Mouse (Mus musculus): ENCODE measurements around the gene Invs.

- TF ChIP-seq CTCF (IDR thresholded peaks at IDR 0.05; ENCODE audit: control insufficient read depth, insufficient read depth, insufficient read length) (no peak), CEBPB (IDR thresholded peaks at IDR 0.05; ENCODE audit: low read depth) (no peak), MYOG (IDR thresholded peaks at IDR 0.05; ENCODE audit: control insufficient read depth, extremely low read depth, insufficient read length) (no peak), MAX (IDR thresholded peaks at IDR 0.05) (peak; percentile 82), USF1 (IDR thresholded peaks at IDR 0.05; ENCODE audit: low read depth) (peak; percentile 96), FOSL1 (IDR thresholded peaks at IDR 0.05; ENCODE audit: insufficient read depth, low read length, poor library complexity, severe bottlenecking) (no peak), MYOD1 (IDR thresholded peaks at IDR 0.05; ENCODE audit: control insufficient read depth, insufficient read length, low read depth) (no peak)
Measured at GRCm38 (mm10) chr4:48472792-48473650, 193.5 kb downstream of the Invs start, which contains the start of gene Tex10.

Measured in C2C12 (cell line).